In the genomic region with DNA sequence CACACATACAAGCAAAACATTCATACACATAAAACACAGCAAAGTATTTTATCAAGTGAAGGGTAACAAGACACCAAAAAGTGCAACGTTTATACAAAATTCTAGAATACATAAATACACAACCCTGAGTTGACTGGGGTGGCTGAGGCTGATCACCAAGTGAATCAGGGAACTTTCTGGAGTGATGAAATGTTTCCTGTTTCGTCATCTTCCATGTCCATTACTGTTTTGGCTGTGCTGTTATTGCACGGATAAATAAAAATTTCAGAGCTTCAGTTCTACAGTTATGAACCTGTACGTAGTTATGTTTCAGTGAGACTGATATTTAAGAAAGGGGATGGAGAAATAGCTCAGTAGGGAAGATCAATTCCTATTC, we compare ENCODE assay signal across 28 mouse cellular contexts. TPM values are rescaled to one million over a fixed set of nuclear protein-coding genes. Genes with fewer than 3 reads are reported as not detected.
A peak's percentile ranks its signal among the peaks of the same experiment; 100 is the strongest.
DNase-seq lines count a peak whose midpoint lies in the region; ATAC-seq lines count a peak whose summit lies in the region.
"Had no signal": no experiment of that assay in that cellular context is flagged by ENCODE, and none has a peak within 500 bp of the region (broad histone marks: within the 10 kb centered on the region; RNA-seq: fewer than 3 reads in every experiment).

No protein-coding gene starts in this region.

- peaks cover 3% of the 10 kb centered on the region for H3K27me3 ChIP-seq in lung, embryonic 16.5 days (ENCODE audit: control insufficient read depth, insufficient read depth, low read depth, low read length)
- H3K27me3 ChIP-seq in midbrain, embryonic 16.5 days (ENCODE audit: control insufficient read depth, insufficient read depth, low read depth, low read length): no peaks in the 10 kb centered on the region
- H3K27me3 ChIP-seq in heart, embryonic 12.5 days (replicated peaks): peaks cover 20% of the 10 kb centered on the region
- H3K27me3 ChIP-seq: stomach, embryonic 15.5 days had no signal

- DNase-seq in lung, postnatal 25 days (ENCODE audit: low spot score): no peak
- peak; percentile 57 for DNase-seq in adipocyte (ENCODE audit: low spot score)
- DNase-seq: adrenal gland, adult 8-10 months; cerebellum, adult 8-10 months; cerebellum, postnatal 36 days; embryo, embryonic 11 days; gastrocnemius, postnatal 14 days; heart, adult 11 months; kidney, postnatal 25 days; layer of hippocampus, postnatal 36 days; liver; right cerebral cortex, postnatal 14 days; thymus, adult 18-20 months; thymus, postnatal 25 days had no signal

- H3K4me1 ChIP-seq in lung, embryonic 16.5 days (replicated peaks; ENCODE audit: control insufficient read depth, insufficient read depth, low read length): peaks cover 8% of the 10 kb centered on the region
- H3K4me1 ChIP-seq in midbrain, embryonic 16.5 days (ENCODE audit: control insufficient read depth, insufficient read depth, low read length): no peaks in the 10 kb centered on the region
- H3K4me1 ChIP-seq in heart, embryonic 12.5 days (replicated peaks): peaks cover 9% of the 10 kb centered on the region
- H3K4me1 ChIP-seq: heart, embryonic 10.5 days had no signal

- H3K36me3 ChIP-seq in lung, embryonic 16.5 days (ENCODE audit: control insufficient read depth, insufficient read depth, low read length): no peaks in the 10 kb centered on the region
- no peaks in the 10 kb centered on the region for H3K36me3 ChIP-seq in midbrain, embryonic 16.5 days (ENCODE audit: control insufficient read depth, insufficient read depth, low read length)
- H3K36me3 ChIP-seq in heart, embryonic 12.5 days: no peaks in the 10 kb centered on the region
- H3K36me3 ChIP-seq: embryonic facial prominence, embryonic 12.5 days; heart, embryonic 10.5 days; neural tube, embryonic 13.5 days; stomach, embryonic 15.5 days had no signal

- 54% methylated on average over 4 of the region's 4 CpGs for WGBS in lung, embryonic 16.5 days
- 90% methylated on average over 4 of the region's 4 CpGs for WGBS in midbrain, embryonic 16.5 days
- 83% methylated on average over 4 of the region's 4 CpGs for WGBS in heart, embryonic 12.5 days

- H3K4me2 ChIP-seq in lung, embryonic 16.5 days (ENCODE audit: low read depth, low read length): no peak overlapping the region
- H3K4me2 ChIP-seq in midbrain, embryonic 16.5 days (ENCODE audit: low read length): no peak overlapping the region
- H3K4me2 ChIP-seq in heart, embryonic 12.5 days: no peak overlapping the region
- H3K4me2 ChIP-seq: embryonic facial prominence, embryonic 12.5 days; hindbrain, embryonic 14.5 days; midbrain, embryonic 11.5 days; neural tube, embryonic 13.5 days; stomach, embryonic 15.5 days had no signal

- peak overlapping the region; percentile 67 for H3K27ac ChIP-seq in lung, embryonic 16.5 days (ENCODE audit: low read length)
- no peak overlapping the region for H3K27ac ChIP-seq in midbrain, embryonic 16.5 days (ENCODE audit: low read length)
- no peak overlapping the region for H3K27ac ChIP-seq in heart, embryonic 12.5 days (ENCODE audit: poor library complexity, severe bottlenecking)
- H3K27ac ChIP-seq: heart, embryonic 10.5 days; hindbrain, embryonic 14.5 days; neural tube, embryonic 13.5 days had no signal

- no peak overlapping the region for H3K4me3 ChIP-seq in lung, embryonic 16.5 days (ENCODE audit: low read length)
- H3K4me3 ChIP-seq in midbrain, embryonic 16.5 days (ENCODE audit: low read depth, low read length): no peak overlapping the region
- H3K4me3 ChIP-seq in heart, embryonic 12.5 days: no peak overlapping the region
- H3K4me3 ChIP-seq: embryonic facial prominence, embryonic 12.5 days; heart, embryonic 10.5 days; neural tube, embryonic 13.5 days; stomach, embryonic 15.5 days had no signal

- H3K9ac ChIP-seq in lung, embryonic 16.5 days (ENCODE audit: low read length): no peak overlapping the region
- no peak overlapping the region for H3K9ac ChIP-seq in midbrain, embryonic 16.5 days (ENCODE audit: low read depth, low read length)
- no peak overlapping the region for H3K9ac ChIP-seq in heart, embryonic 12.5 days
- H3K9ac ChIP-seq: embryonic facial prominence, embryonic 12.5 days; hindbrain, embryonic 14.5 days; neural tube, embryonic 13.5 days; stomach, embryonic 15.5 days had no signal

- H3K9me3 ChIP-seq in lung, embryonic 16.5 days (ENCODE audit: control insufficient read depth, low read length): no peaks in the 10 kb centered on the region
- H3K9me3 ChIP-seq in midbrain, embryonic 16.5 days (replicated peaks; ENCODE audit: control insufficient read depth, low read length, poor library complexity, severe bottlenecking): no peaks in the 10 kb centered on the region
- H3K9me3 ChIP-seq in heart, embryonic 12.5 days (replicated peaks): peaks cover 11% of the 10 kb centered on the region; the same call in 1 of the 2 replicates
- H3K9me3 ChIP-seq: embryonic facial prominence, embryonic 12.5 days; heart, embryonic 10.5 days; neural tube, embryonic 13.5 days; stomach, embryonic 15.5 days had no signal

- ATAC-seq in lung, embryonic 16.5 days (ENCODE audit: low read depth): peak; percentile 42; the same call in 1 of the 2 replicates
- ATAC-seq in common myeloid progenitor, adult 5-6 weeks (replicated peaks; ENCODE audit: low read depth, poor library complexity, severe bottlenecking): 0 out of 2 replicates have a peak, but pooled peaks have one; percentile 36
- ATAC-seq in monocyte, adult 5-6 weeks (replicated peaks; ENCODE audit: insufficient number of reproducible peaks, low FRiP score, low TSS enrichment, poor library complexity, severe bottlenecking): peak; percentile 52; the same call in 1 of the 2 replicates
- ATAC-seq in midbrain, embryonic 16.5 days: no peak
- ATAC-seq in heart, embryonic 12.5 days (ENCODE audit: insufficient number of reproducible peaks, low FRiP score): no peak
- ATAC-seq: activated CD4-positive, CD25-positive, alpha-beta regulatory T cell, adult 4 months; forebrain, embryonic 14.5 days; intestine, postnatal 0 days had no signal

RNA-seq across cellular contexts. Expression of a gene that starts 18.0 kb away (rescaled TPM):
- 18.7 and 19.6 TPM in 2 replicates for polyA plus RNA-seq in lung, embryonic 16.5 days (2015; fragmentation: Nextera tagmentation; extraction: Ambion mirVana)
- total RNA-seq in common myeloid progenitor, adult 5-6 weeks (2017): 12.0 and 19.4 TPM in 2 replicates
- 9.0 to 24.2 TPM (median 15.1 TPM) in 3 replicates for total RNA-seq in monocyte, adult 5-6 weeks (2017)
- polyA plus RNA-seq in midbrain, embryonic 16.5 days (2015; fragmentation: Nextera tagmentation; extraction: Ambion mirVana): 16.1 and 17.9 TPM in 2 replicates
- polyA plus RNA-seq in heart, embryonic 12.5 days (2016; fragmentation: Nextera tagmentation; extraction: Ambion mirVana): 10.1 and 10.6 TPM in 2 replicates

RNA-seq across cellular contexts. Expression of a gene that starts 44.5 kb away (rescaled TPM):
- polyA plus RNA-seq in lung, embryonic 16.5 days (2015; fragmentation: Nextera tagmentation; extraction: Ambion mirVana): 28.8 and 29.8 TPM in 2 replicates
- 11.2 and 12.6 TPM in 2 replicates for total RNA-seq in common myeloid progenitor, adult 5-6 weeks (2017)
- 4.2 to 10.6 TPM (median 7.3 TPM) in 3 replicates for total RNA-seq in monocyte, adult 5-6 weeks (2017)
- 51.6 and 53.4 TPM in 2 replicates for polyA plus RNA-seq in midbrain, embryonic 16.5 days (2015; fragmentation: Nextera tagmentation; extraction: Ambion mirVana)
- polyA plus RNA-seq in heart, embryonic 12.5 days (2016; fragmentation: Nextera tagmentation; extraction: Ambion mirVana): 28.0 and 30.1 TPM in 2 replicates

Comparison
In these comparisons a context has a peak if more than half of its experiments do, and no peak if none do; other contexts are left out.
1. ATAC-seq: peak in lung, embryonic 16.5 days (single experiment), common myeloid progenitor, adult 5-6 weeks (single experiment) and monocyte, adult 5-6 weeks (single experiment); none in midbrain, embryonic 16.5 days (single experiment) and heart, embryonic 12.5 days (single experiment).